Mouse (Mus musculus) macrophage (primary cell): ENCODE measurements around the gene Dennd1b. TPM values are rescaled to one million over a fixed set of nuclear protein-coding genes. Genes with fewer than 3 reads are reported as not detected.

Source experiments
- H3K27ac ChIP-seq: fragments of 350-480 bp; formaldehyde crosslinking; 2 replicates; pipeline ENCODE4 v1.9.0; 2021
- H3K36me3 ChIP-seq: fragments of 350-480 bp; formaldehyde crosslinking; 2 replicates; pipeline ENCODE4 v1.9.0; 2021; ENCODE audit errors: inconsistent target
- H3K4me3 ChIP-seq: fragments of 350-480 bp; formaldehyde crosslinking; 2 replicates; pipeline ENCODE4 v1.9.0; 2021; ENCODE audit errors: inconsistent target
- H3K79me2 ChIP-seq: fragments of 350-480 bp; formaldehyde crosslinking; 2 replicates; pipeline ENCODE4 v1.9.0; 2021; ENCODE audit errors: inconsistent target
- WGBS: methylation state at CpG from one replicate; pipeline ENCODE4 v1.1.7; 2026; ENCODE audit warnings: inconsistent platforms; ENCODE audit not compliant: missing documents; 5-methylcytosine and 5-hydroxymethylcytosine counted together
- polyA plus RNA-seq: library from polyadenylated mRNA; stranded (reverse); fragments of 250-400 nt; gene quantifications from 3 replicates; pipeline ENCODE4 v1.2.4, GENCODE M21; 2018; ENCODE audit warnings: inconsistent platforms

Gene Dennd1b
- polyA plus RNA-seq, 1 experiment from 2014 or later = 13.8 TPM

GRCm38 (mm10) chr1:139060301-139060700 lies 97.1 kb downstream of the Dennd1b start:
- 100% methylated on average over 5 of the region's 5 CpGs for WGBS
- Histone ChIP-seq H3K36me3 (peaks cover 17% of the 10 kb centered on the region), H3K4me3 (no peak overlapping the region), H3K27ac (no peak overlapping the region), H3K79me2 (no peaks in the 10 kb centered on the region)

DNA sequence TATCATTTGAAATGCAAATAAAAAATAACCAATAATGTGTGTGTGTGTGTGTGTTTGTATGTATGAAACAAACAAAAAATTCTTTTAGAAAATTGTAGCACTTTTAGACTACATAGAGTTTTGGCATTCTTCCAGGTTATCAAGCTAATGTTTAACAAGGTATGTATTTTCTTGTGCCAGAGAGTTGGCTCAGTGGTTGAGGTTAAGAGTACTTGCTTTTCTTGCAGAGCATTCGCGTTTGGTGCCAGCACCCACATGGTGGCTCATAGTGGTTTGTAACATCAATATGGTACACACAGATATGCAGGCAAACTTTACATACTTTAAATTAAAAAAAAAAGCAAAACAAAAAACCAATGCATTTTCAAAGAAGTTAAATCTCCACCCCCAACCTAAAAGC lies 101.5 kb downstream of the Dennd1b start:
- peaks cover 16% of the 10 kb centered on the region for H3K36me3 ChIP-seq
- WGBS = 93% methylated on average over 2 of the region's 2 CpGs
- no peaks in the 10 kb centered on the region for H3K79me2 ChIP-seq
- no peak overlapping the region for H3K4me3 ChIP-seq
- peak overlapping the region; percentile 22 for H3K27ac ChIP-seq

- Histone ChIP-seq H3K79me2 (no peaks in the 10 kb centered on the region), H3K36me3 (peaks cover 18% of the 10 kb centered on the region), H3K27ac (peak overlapping the region; percentile 43), H3K4me3 (no peak overlapping the region)
- 80% methylated on average over 2 of the region's 2 CpGs for WGBS
Observed at GRCm38 (mm10) chr1:139067210-139067609, 104.0 kb downstream of the Dennd1b start.

DNA sequence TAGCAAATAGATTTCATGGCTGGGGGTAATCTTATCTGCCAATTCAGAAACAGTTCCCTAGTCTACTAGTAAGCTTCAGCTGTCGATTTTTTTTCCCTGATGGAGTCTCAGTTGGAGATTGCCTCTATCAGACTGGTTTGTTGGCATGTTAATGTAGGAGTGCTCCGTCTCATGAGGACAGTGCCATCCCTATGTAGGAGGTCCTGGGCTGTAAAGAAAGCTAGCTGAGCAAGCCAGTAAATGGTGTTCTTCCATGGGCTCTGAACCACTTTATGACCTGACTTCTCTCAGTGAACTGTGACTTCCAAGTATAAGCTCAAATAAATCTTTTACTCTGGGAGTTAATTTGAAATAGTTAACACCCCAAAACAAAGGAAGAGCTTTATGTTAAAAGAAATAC lies 107.8 kb downstream of the Dennd1b start:
- Histone ChIP-seq H3K27ac (no peak overlapping the region), H3K4me3 (no peak overlapping the region), H3K79me2 (no peaks in the 10 kb centered on the region), H3K36me3 (peaks cover 8% of the 10 kb centered on the region; the same call in 1 of the 2 replicates)
- 96% methylated on average over 2 of the region's 2 CpGs for WGBS

DNA sequence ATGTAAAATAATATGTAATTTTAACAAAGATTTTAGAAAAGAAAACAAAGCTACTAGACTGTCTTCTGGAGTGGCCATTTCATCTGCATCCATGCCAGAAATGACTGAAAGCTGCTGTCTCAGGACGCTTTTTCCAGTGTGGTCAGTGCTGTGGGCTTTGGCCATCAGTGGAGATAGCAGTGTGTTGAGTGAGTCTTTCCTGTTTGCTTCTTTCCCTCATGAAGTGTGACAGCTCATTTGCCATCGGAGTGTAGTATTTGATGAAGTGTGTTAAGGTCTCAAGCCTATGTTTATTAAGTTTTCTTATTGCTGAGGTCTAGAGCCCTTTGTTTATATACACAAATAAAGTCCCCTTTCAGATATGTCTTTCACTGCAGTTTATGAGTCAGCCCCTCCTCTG lies 112.4 kb downstream of the Dennd1b start:
- H3K79me2 ChIP-seq = no peaks in the 10 kb centered on the region
- WGBS = 95% methylated on average over 2 of the region's 2 CpGs
- no peak overlapping the region for H3K4me3 ChIP-seq
- no peak overlapping the region for H3K27ac ChIP-seq
- H3K36me3 ChIP-seq = peaks cover 10% of the 10 kb centered on the region

DNA sequence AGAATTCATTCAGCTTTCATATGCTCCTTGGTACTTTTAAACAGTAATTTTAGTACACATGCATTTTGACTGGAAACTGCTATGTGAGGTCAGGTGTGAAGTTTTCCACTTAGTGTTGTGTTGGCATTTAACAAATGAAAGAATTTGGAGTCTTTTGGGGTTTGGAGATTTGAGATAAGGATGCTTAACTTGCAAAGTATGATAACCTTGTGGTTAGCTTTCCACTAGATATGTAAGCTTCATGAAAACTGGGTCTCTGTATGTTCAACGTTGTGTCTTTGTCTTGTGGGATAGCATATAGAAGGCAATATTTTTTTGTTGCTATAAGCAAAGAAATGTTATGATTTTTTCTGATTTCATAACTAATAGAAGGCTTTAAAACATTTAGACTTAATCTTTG lies 114.8 kb downstream of the Dennd1b start:
- Histone ChIP-seq H3K36me3 (peaks cover 10% of the 10 kb centered on the region), H3K4me3 (no peak overlapping the region), H3K79me2 (no peaks in the 10 kb centered on the region), H3K27ac (no peak overlapping the region)
- 86% methylated on average over 1 of the region's 1 CpGs for WGBS

DNA sequence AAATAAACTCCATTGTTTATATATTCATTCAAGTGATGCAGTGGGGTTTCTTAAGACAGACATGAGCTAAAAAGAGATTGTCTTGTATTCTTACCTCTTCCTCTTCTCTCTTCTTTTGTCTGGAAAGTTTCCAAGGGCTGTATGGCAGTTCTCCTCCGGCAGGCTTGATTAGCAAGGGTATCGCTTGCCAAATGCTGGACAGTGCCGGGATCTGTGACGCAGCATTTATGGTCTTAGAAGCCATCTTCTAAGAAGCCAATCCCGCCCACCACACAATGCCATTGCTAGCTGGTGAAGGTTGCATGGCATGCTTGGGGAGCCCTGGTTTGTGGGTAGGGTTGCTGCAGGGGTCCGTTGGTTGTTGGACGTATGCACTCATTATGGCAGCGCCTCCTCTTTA lies 115.8 kb downstream of the Dennd1b start:
- no peak overlapping the region for H3K4me3 ChIP-seq
- WGBS = 97% methylated on average over 8 of the region's 8 CpGs
- peaks cover 14% of the 10 kb centered on the region for H3K36me3 ChIP-seq
- no peak overlapping the region for H3K27ac ChIP-seq
- H3K79me2 ChIP-seq = no peaks in the 10 kb centered on the region

GRCm38 (mm10) chr1:139079523-139079922 lies 116.3 kb downstream of the Dennd1b start:
- WGBS = 93% methylated on average over 6 of the region's 6 CpGs
- Histone ChIP-seq H3K27ac (no peak overlapping the region), H3K36me3 (peaks cover 19% of the 10 kb centered on the region), H3K79me2 (no peaks in the 10 kb centered on the region), H3K4me3 (no peak overlapping the region)

DNA sequence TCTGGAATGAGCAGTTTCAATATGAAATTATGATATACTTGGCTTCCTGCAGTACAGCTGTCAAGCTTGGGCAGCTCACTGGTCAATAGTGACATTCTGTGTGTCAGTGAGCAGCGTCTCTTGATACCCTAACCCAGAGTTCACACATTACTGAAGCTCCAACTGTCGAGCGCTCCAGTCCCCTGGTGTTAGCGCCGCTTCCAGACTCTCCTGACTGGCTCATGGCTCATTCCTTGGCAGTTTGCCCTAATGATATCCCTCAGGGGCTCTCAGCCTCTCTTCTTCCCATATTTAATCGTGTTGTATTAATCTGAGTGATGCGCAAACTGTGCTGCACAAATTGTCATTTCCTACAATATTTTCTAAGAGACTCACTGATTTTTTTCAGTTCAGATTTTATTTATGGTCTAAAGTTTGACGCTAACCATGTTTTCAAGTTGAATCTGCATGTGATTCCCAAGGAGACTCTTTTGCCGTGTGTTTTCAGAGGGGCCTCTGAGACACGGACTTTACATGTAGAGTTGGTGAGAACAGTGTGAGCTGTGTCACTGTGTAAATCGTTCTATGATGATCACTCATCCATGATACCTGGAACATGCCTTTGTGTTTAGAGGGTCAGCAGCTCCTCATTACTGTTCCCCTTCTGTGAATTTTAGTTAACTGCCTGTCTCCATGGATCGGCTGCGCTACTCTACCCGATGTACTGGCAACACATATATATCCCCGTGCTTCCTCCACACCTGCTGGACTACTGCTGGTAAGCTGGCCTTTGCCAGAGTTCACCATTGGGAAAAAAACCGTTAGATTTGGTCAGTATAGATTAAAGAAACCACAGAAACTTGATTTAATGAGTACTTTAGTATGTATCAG lies 117.5 kb downstream of the Dennd1b start:
- Histone ChIP-seq H3K27ac (no peak overlapping the region), H3K4me3 (no peak overlapping the region), H3K79me2 (no peaks in the 10 kb centered on the region), H3K36me3 (peaks cover 29% of the 10 kb centered on the region)
- 98% methylated on average over 15 of the region's 16 CpGs for WGBS

- 73% methylated on average over 2 of the region's 2 CpGs for WGBS
- Histone ChIP-seq H3K79me2 (no peaks in the 10 kb centered on the region), H3K36me3 (peaks cover 29% of the 10 kb centered on the region), H3K4me3 (no peak overlapping the region), H3K27ac (no peak overlapping the region)
Observed at GRCm38 (mm10) chr1:139083382-139083781, 120.1 kb downstream of the Dennd1b start.

- Histone ChIP-seq H3K79me2 (no peaks in the 10 kb centered on the region), H3K36me3 (peaks cover 35% of the 10 kb centered on the region; the same call in 1 of the 2 replicates), H3K4me3 (no peak overlapping the region), H3K27ac (no peak overlapping the region)
- 97% methylated on average over 3 of the region's 3 CpGs for WGBS
Observed at GRCm38 (mm10) chr1:139087564-139087963, 124.3 kb downstream of the Dennd1b start.

GRCm38 (mm10) chr1:139090744-139091143 lies 127.5 kb downstream of the Dennd1b start:
- H3K4me3 ChIP-seq = no peak overlapping the region
- no peak overlapping the region for H3K27ac ChIP-seq
- no peaks in the 10 kb centered on the region for H3K79me2 ChIP-seq
- WGBS = 100% methylated on average over 2 of the region's 3 CpGs
- peaks cover 34% of the 10 kb centered on the region for H3K36me3 ChIP-seq

- Histone ChIP-seq H3K36me3 (peaks cover 39% of the 10 kb centered on the region), H3K4me3 (no peak overlapping the region), H3K27ac (no peak overlapping the region), H3K79me2 (no peaks in the 10 kb centered on the region)
- 100% methylated on average over 6 of the region's 6 CpGs for WGBS
Observed at GRCm38 (mm10) chr1:139091701-139092100, 128.5 kb downstream of the Dennd1b start.

GRCm38 (mm10) chr1:139092144-139092543 lies 128.9 kb downstream of the Dennd1b start:
- Histone ChIP-seq H3K36me3 (peaks cover 39% of the 10 kb centered on the region), H3K27ac (no peak overlapping the region), H3K4me3 (no peak overlapping the region), H3K79me2 (no peaks in the 10 kb centered on the region)
- 99% methylated on average over 10 of the region's 10 CpGs for WGBS

DNA sequence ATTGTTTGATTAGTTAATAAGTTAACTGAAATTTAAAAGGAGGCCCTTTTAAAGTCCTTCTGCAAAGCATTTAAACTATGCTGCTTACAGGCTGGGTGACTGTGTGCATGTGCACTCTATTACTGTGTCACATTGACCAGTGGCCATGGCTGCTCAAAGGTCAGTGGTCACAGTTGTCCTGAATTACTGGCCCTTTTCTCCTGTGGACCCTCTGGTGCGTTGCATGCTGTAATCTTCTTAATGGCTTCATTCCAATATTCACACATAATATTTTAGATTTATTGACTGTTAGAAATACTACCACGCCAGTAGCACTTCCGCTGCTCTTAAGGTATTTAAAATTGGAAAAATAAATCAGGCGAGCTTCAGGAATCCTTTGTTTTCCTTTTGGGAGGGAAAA lies 129.5 kb downstream of the Dennd1b start:
- H3K4me3 ChIP-seq = no peak overlapping the region
- WGBS = 100% methylated on average over 3 of the region's 4 CpGs
- H3K27ac ChIP-seq = no peak overlapping the region
- H3K79me2 ChIP-seq = no peaks in the 10 kb centered on the region
- peaks cover 39% of the 10 kb centered on the region for H3K36me3 ChIP-seq
